Mouse (Mus musculus) spleen, adult 2 months (tissue): ENCODE results near the gene Agrp.

Source experiments
- CTCF ChIP-seq: fragments of 200-500 bp; IDR thresholded peaks from 2 replicates; pipeline ENCODE4 v1.5.1; 2011; ENCODE audit warnings: mild to moderate bottlenecking, inconsistent platforms; ENCODE audit not compliant: insufficient read depth, insufficient read length, insufficient replicate concordance; ENCODE audit errors: extremely low read depth
- POLR2A ChIP-seq: fragments of 200-500 bp; IDR thresholded peaks from 2 replicates; pipeline ENCODE4 v1.6.1; 2011; ENCODE audit warnings: low read depth, low read length, inconsistent platforms

- TF ChIP-seq POLR2A, result no peak
- no peak for TF ChIP-seq CTCF
Measured at GRCm38 (mm10) chr8:105657641-105658040, 20.4 kb upstream of the Agrp start.
